ENCODE assay signal across 22 mouse cellular contexts in the genomic region with DNA sequence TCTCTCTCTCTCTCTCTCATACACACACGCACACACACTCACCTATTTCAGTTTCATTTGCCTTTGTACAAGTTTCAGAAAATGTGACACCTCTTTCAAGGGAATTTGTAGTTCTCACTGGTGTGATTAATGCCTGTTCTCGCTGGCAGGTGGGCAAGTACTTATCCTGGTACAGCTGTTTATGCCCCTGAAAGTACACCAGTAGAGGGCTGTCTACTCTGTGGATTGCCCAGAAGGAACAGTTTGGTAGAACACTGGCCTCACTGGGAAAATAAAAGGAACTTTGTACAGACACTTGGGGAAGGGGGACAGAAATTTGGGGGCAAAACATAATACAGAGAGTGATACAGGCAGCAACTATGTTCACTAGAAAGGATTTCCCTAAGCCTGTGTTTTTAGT. TPM values are rescaled to one million over a fixed set of nuclear protein-coding genes. Genes with fewer than 3 reads are reported as not detected.
DNase-seq lines count a peak whose midpoint lies in the region; ATAC-seq and TF ChIP-seq lines count a peak whose summit lies in the region.
"Had no signal": no experiment of that assay in that cellular context is flagged by ENCODE, and none has a peak within 500 bp of the region (broad histone marks: within the 10 kb centered on the region; RNA-seq: fewer than 3 reads in every experiment).

No protein-coding gene starts in this region.

- no peak overlapping the region for H3K27ac ChIP-seq in gastrocnemius, adult 2 months
- no peak overlapping the region for H3K27ac ChIP-seq in lung, postnatal 0 days (ENCODE audit: low read length)
- H3K27ac ChIP-seq: embryonic facial prominence, embryonic 12.5 days; forebrain, embryonic 13.5 days; hindbrain, embryonic 14.5 days; limb, embryonic 15.5 days had no signal

- no peak for DNase-seq in gastrocnemius, adult 2 months
- DNase-seq in gastrocnemius, adult 18-20 months (ENCODE audit: low spot score), result no peak
- peak; percentile 6 for DNase-seq in kidney, adult 9 months
- DNase-seq in kidney, postnatal 36 days, result no peak
- no peak for DNase-seq in lung, postnatal 0 days (ENCODE audit: low spot score)
- DNase-seq in lung, postnatal 10 days, result no peak
- DNase-seq in brain, embryonic 14.5 days (ENCODE audit: low read depth), result no peak
- DNase-seq in urinary bladder, postnatal 10 days (ENCODE audit: low spot score), result no peak
- DNase-seq: adrenal gland, adult 8-10 months; cerebellum, adult 9-11 months; gastrocnemius, postnatal 36 days; kidney, adult 8-10 months; layer of hippocampus, postnatal 36 days; lung, postnatal 36 days; thymus, postnatal 4 days had no signal

- H3K9me3 ChIP-seq in lung, postnatal 0 days (ENCODE audit: low read length), result no peaks in the 10 kb centered on the region
- H3K9me3 ChIP-seq: embryonic facial prominence, embryonic 12.5 days; forebrain, embryonic 13.5 days; limb, embryonic 15.5 days had no signal

- peak; percentile 55 for TF ChIP-seq CTCF in gastrocnemius, adult 2 months (IDR thresholded peaks at IDR 0.05)
- peak; percentile 31 for TF ChIP-seq CTCF in lung, postnatal 0 days (IDR thresholded peaks at IDR 0.05)
- peak; percentile 18; the same call in 1 of the 2 replicates for TF ChIP-seq CTCF in brain, embryonic 14.5 days (IDR thresholded peaks at IDR 0.05; ENCODE audit: borderline replicate concordance, extremely low read depth, insufficient read depth, insufficient read length)

- no peaks in the 10 kb centered on the region for H3K36me3 ChIP-seq in lung, postnatal 0 days (ENCODE audit: insufficient read depth, low read length)
- H3K36me3 ChIP-seq: embryonic facial prominence, embryonic 12.5 days; limb, embryonic 15.5 days had no signal

- no peak overlapping the region for H3K4me2 ChIP-seq in lung, postnatal 0 days (replicated peaks; ENCODE audit: low read depth, low read length)
- H3K4me2 ChIP-seq: embryonic facial prominence, embryonic 12.5 days; forebrain, embryonic 13.5 days; hindbrain, embryonic 14.5 days; limb, embryonic 15.5 days had no signal

- no peak for ATAC-seq in lung, postnatal 0 days
- ATAC-seq: forebrain, embryonic 13.5 days had no signal

- TF ChIP-seq POLR2A in brain, embryonic 14.5 days (IDR thresholded peaks at IDR 0.05; ENCODE audit: borderline replicate concordance, extremely low read depth, insufficient read depth, insufficient read length, poor library complexity, severe bottlenecking), result no peak

- no peaks in the 10 kb centered on the region for H3K27me3 ChIP-seq in lung, postnatal 0 days (replicated peaks; ENCODE audit: insufficient read depth, low read length)
- H3K27me3 ChIP-seq: embryonic facial prominence, embryonic 12.5 days; forebrain, embryonic 13.5 days; limb, embryonic 15.5 days had no signal

- no peaks in the 10 kb centered on the region for H3K4me1 ChIP-seq in lung, postnatal 0 days (ENCODE audit: insufficient read depth, low read depth, low read length)
- H3K4me1 ChIP-seq: embryonic facial prominence, embryonic 12.5 days; forebrain, embryonic 13.5 days; limb, embryonic 15.5 days had no signal

- no peak overlapping the region for H3K9ac ChIP-seq in lung, postnatal 0 days (replicated peaks; ENCODE audit: low read depth)
- H3K9ac ChIP-seq: embryonic facial prominence, embryonic 12.5 days; forebrain, embryonic 13.5 days; hindbrain, embryonic 14.5 days; limb, embryonic 15.5 days had no signal

- H3K4me3 ChIP-seq in gastrocnemius, adult 2 months, result no peak overlapping the region
- H3K4me3 ChIP-seq in lung, postnatal 0 days (ENCODE audit: low read depth, low read length), result no peak overlapping the region
- H3K4me3 ChIP-seq: embryonic facial prominence, embryonic 12.5 days; erythroblast, embryonic 14.5 days; forebrain, embryonic 13.5 days; limb, embryonic 15.5 days had no signal

- intact Hi-C loops in gastrocnemius, adult 2 months (cut with DNase I), result loop anchor here (2.0 to 5.0 kb wide), 3 partner anchors 58 to 171 kb away; a partner anchor contains a TSS

- TF ChIP-seq EP300 in lung, postnatal 0 days (IDR thresholded peaks at IDR 0.05), result no peak

- 23% methylated on average over 2 of the region's 2 CpGs for WGBS in lung, postnatal 0 days

RNA-seq across cellular contexts. Expression of a gene that starts 7.4 kb away (rescaled TPM):
- under 1 TPM; 0.28 to 0.61 TPM for total RNA-seq in gastrocnemius, adult 2 months (2021)
- 1 to 10 TPM in 1 of 2 experiments, under 1 TPM in 1; 0.26 to 1.1 TPM for total RNA-seq in gastrocnemius, adult 18-20 months (2021)
- 6.7 and 7.7 TPM in 2 replicates for polyA plus RNA-seq in lung, postnatal 0 days (2015; fragmentation: Nextera tagmentation; extraction: Ambion mirVana)
- polyA plus RNA-seq in brain, embryonic 14.5 days (2012; rRNA removed), result 12.0 and 18.7 TPM in 2 replicates
- polyA plus RNA-seq: erythroblast, embryonic 14.5 days had no signal

RNA-seq across cellular contexts. Expression of a gene that starts 56.4 kb away (rescaled TPM):
- total RNA-seq in gastrocnemius, adult 2 months (2021), result 1 to 10 TPM; 1.5 to 5.6 TPM
- total RNA-seq in gastrocnemius, adult 18-20 months (2021), result 1 to 10 TPM; 1.6 to 4.3 TPM
- 0.04 TPM in 1 of 2 replicates, not detected in the other for polyA plus RNA-seq in lung, postnatal 0 days (2015; fragmentation: Nextera tagmentation; extraction: Ambion mirVana)
- polyA plus RNA-seq in brain, embryonic 14.5 days (2012; rRNA removed), result 0.01 and 0.03 TPM in 2 replicates
- total RNA-seq: adrenal gland, adult 8-10 months; heart, postnatal 25 days; layer of hippocampus, postnatal 36 days; left cerebral cortex, postnatal 36 days had no signal
- polyA plus RNA-seq: erythroblast, embryonic 14.5 days; forebrain, embryonic 13.5 days; hindbrain, embryonic 14.5 days had no signal
